ENCODE assay signal across 15 mouse cellular contexts in the genomic region with DNA sequence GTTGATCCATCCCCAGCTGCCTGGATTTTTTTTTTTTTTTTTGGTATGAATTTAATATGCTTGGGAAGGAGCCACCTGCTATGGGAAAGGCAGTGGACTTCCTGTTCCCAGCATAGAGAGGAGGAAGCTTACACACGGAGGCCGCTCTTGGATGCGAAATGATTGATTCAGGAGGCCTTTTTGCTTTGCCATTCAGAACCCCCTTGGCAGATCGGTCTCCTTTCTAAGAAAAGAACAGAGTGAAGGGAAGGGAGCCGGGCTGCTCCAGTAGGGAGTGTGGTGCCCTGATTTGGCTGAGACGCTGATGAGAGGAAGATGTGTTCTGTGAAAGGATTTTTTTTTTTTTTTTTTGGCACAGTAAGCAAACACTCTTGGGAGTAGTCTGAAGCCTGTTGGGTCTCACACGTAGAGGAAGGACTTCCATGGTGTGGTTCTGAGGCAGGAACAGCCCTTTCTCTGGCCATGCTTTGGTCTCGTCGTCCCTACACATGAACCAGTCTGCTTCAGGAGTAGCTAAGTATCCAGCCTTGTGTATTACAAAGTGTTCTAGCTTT. TPM values are rescaled to one million over a fixed set of nuclear protein-coding genes. Genes with fewer than 3 reads are reported as not detected.
A peak's percentile ranks its signal among the peaks of the same experiment; 100 is the strongest.
DNase-seq lines count a peak whose midpoint lies in the region; ATAC-seq lines count a peak whose summit lies in the region.
"Had no signal": no experiment of that assay in that cellular context is flagged by ENCODE, and none has a peak within 500 bp of the region (broad histone marks: within the 10 kb centered on the region; RNA-seq: fewer than 3 reads in every experiment).

No protein-coding gene starts in this region.

- H3K4me1 ChIP-seq in heart, embryonic 12.5 days (replicated peaks), result peaks cover 5% of the 10 kb centered on the region
- peaks cover 17% of the 10 kb centered on the region for H3K4me1 ChIP-seq in kidney, embryonic 16.5 days (ENCODE audit: insufficient read depth, low read length)
- H3K4me1 ChIP-seq: liver, embryonic 13.5 days had no signal

- intact Hi-C loops in left cerebral cortex, postnatal 25 days (cut with DNase I), result loop anchor here (5.0 kb wide), 1 partner anchor 81 kb away; no protein-coding TSS in a partner anchor

- H3K9ac ChIP-seq in heart, embryonic 12.5 days, result no peak overlapping the region
- H3K9ac ChIP-seq in kidney, embryonic 16.5 days (replicated peaks; ENCODE audit: low read length), result no peak overlapping the region
- H3K9ac ChIP-seq: liver, embryonic 13.5 days had no signal

- H3K9me3 ChIP-seq in heart, embryonic 12.5 days (replicated peaks), result no peaks in the 10 kb centered on the region
- no peaks in the 10 kb centered on the region for H3K9me3 ChIP-seq in kidney, embryonic 16.5 days (ENCODE audit: low read length)
- H3K9me3 ChIP-seq: liver, embryonic 13.5 days had no signal

- peaks cover 80% of the 10 kb centered on the region for H3K36me3 ChIP-seq in heart, embryonic 12.5 days
- peaks cover 60% of the 10 kb centered on the region for H3K36me3 ChIP-seq in kidney, embryonic 16.5 days (ENCODE audit: insufficient read depth, low read length)

- no peak overlapping the region for H3K4me2 ChIP-seq in heart, embryonic 12.5 days
- H3K4me2 ChIP-seq in kidney, embryonic 16.5 days (replicated peaks; ENCODE audit: low read depth, low read length), result no peak overlapping the region
- H3K4me2 ChIP-seq: liver, embryonic 13.5 days had no signal

- WGBS in heart, embryonic 12.5 days, result 78% methylated on average over 9 of the region's 9 CpGs
- WGBS in kidney, embryonic 16.5 days, result 77% methylated on average over 9 of the region's 9 CpGs

- peak; percentile 92 for DNase-seq in heart, adult 11 months
- no peak for DNase-seq in kidney, adult 8-10 months
- peak; percentile 46 for DNase-seq in fibroblast of lung, adult 2 months (ENCODE audit: low read depth)
- peak; percentile 35 to 74 for DNase-seq in left cerebral cortex, postnatal 25 days (ENCODE audit: low spot score in 2 of 2)
- no peak for DNase-seq in retina, embryonic 14.5 days (ENCODE audit: low spot score)
- no peak for DNase-seq in urinary bladder, postnatal 25 days (ENCODE audit: low spot score)
- DNase-seq: adrenal gland, adult 2 months; cerebellum, adult 11-12 months; embryo, embryonic 11 days; kidney, postnatal 4 days; liver, embryonic 13.5 days; lung, postnatal 36 days had no signal

- H3K4me3 ChIP-seq in heart, embryonic 12.5 days, result no peak overlapping the region
- no peak overlapping the region for H3K4me3 ChIP-seq in kidney, embryonic 16.5 days (ENCODE audit: low read length)
- H3K4me3 ChIP-seq: liver, embryonic 13.5 days had no signal

- ATAC-seq in heart, embryonic 12.5 days (ENCODE audit: insufficient number of reproducible peaks, low FRiP score), result no peak
- ATAC-seq in kidney, embryonic 16.5 days (ENCODE audit: low FRiP score, low TSS enrichment), result no peak
- ATAC-seq: CD4-positive, CD25-positive, alpha-beta regulatory T cell, adult 4 months had no signal

- no peak overlapping the region for H3K27ac ChIP-seq in heart, embryonic 12.5 days (ENCODE audit: poor library complexity, severe bottlenecking)
- peak overlapping the region; percentile 26; the same call in 1 of the 2 replicates for H3K27ac ChIP-seq in kidney, embryonic 16.5 days (ENCODE audit: low read length)
- H3K27ac ChIP-seq: liver, embryonic 13.5 days had no signal

- no peaks in the 10 kb centered on the region for H3K27me3 ChIP-seq in heart, embryonic 12.5 days (replicated peaks)
- no peaks in the 10 kb centered on the region for H3K27me3 ChIP-seq in kidney, embryonic 16.5 days (ENCODE audit: insufficient read depth, low read length)
- H3K27me3 ChIP-seq: liver, embryonic 13.5 days had no signal

RNA-seq across cellular contexts. Expression of a gene that starts 42.3 kb away (rescaled TPM):
- polyA plus RNA-seq in heart, embryonic 12.5 days (2016; fragmentation: Nextera tagmentation; extraction: Ambion mirVana), result 0.50 TPM in 1 of 2 replicates, not detected in the other
- not detected in 2 replicates for polyA plus RNA-seq in kidney, embryonic 16.5 days (2015; fragmentation: Nextera tagmentation; extraction: Ambion mirVana)
- total RNA-seq in left cerebral cortex, postnatal 25 days (2021), result 1 to 10 TPM in 1 of 2 experiments, under 1 TPM in 1; 0.82 to 1.6 TPM
- total RNA-seq: adrenal gland, adult 2 months had no signal
- polyA plus RNA-seq: adrenal gland, adult 2 months; liver, embryonic 13.5 days had no signal

RNA-seq across cellular contexts. Expression of a gene that starts 51.9 kb away (rescaled TPM):
- 0.15 TPM in 1 of 2 replicates, not detected in the other for polyA plus RNA-seq in heart, embryonic 12.5 days (2016; fragmentation: Nextera tagmentation; extraction: Ambion mirVana)
- polyA plus RNA-seq in kidney, embryonic 16.5 days (2015; fragmentation: Nextera tagmentation; extraction: Ambion mirVana), result 1.1 and 1.5 TPM in 2 replicates
- total RNA-seq in left cerebral cortex, postnatal 25 days (2021), result 1 to 10 TPM; 1.8 to 2.2 TPM
- total RNA-seq: adrenal gland, adult 2 months had no signal

Comparison
In these comparisons a context has a peak if more than half of its experiments do, and no peak if none do; other contexts are left out.
1. DNase-seq: peak in heart, adult 11 months (single experiment), fibroblast of lung, adult 2 months (single experiment) and left cerebral cortex, postnatal 25 days (2 of 2); none in kidney, adult 8-10 months (0 of 2), retina, embryonic 14.5 days (single experiment) and urinary bladder, postnatal 25 days (single experiment).